Mouse (Mus musculus) brain, embryonic 14.5 days (tissue): ENCODE data around the gene Dnase1l3.

Experiments used
- CTCF ChIP-seq: fragments of 200-500 bp; IDR thresholded peaks from 2 replicates; pipeline ENCODE4 v1.5.1; 2012; ENCODE audit warnings: inconsistent platforms, mild to moderate bottlenecking, moderate library complexity, borderline replicate concordance; ENCODE audit not compliant: insufficient read depth, insufficient read length; ENCODE audit errors: extremely low read depth
- POLR2A ChIP-seq: fragments of 200-500 bp; IDR thresholded peaks from 2 replicates; pipeline ENCODE4 v1.6.1; 2012; ENCODE audit warnings: mild to moderate bottlenecking, inconsistent platforms, borderline replicate concordance; ENCODE audit not compliant: poor library complexity, insufficient read depth, insufficient read length, severe bottlenecking; ENCODE audit errors: extremely low read depth

DNA sequence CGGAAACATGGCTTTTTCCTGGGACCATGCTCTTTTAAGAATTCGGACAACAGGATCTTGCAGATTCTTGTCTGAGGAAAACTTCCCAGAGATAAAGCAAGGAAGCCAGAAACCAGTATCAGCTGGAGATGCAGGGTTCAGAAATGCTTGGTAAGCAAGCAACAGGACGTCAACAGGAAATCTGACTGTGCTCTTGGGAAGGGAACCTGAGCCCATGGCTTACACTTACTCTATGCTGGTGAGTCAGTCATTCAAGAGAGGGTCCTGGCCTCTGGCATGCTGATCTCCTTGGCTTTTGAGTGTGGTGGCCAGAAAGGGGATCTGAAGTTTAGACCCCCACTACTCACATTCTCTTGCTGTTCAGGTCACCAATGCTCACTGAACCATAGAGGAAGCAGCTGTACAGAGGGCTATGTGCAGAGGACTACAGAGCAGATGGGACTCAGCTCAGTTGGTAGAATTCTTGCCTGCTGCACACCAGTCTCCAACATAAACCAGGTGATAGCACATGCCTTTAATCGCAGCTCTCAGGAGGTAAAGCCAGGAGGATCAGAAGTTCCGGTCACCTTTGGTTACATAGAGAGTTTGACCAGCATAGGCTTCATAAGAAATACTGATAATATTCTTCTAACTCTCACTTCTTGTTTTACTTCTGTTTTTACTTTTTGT is 3.1 kb downstream of the Dnase1l3 start:
- TF ChIP-seq CTCF (no peak), POLR2A (no peak)
